Comparison of ENCODE assay signal across 8 mouse cellular contexts in genomic region chr8:64618618-64619017, GRCm38 (mm10).
DNase-seq lines count a peak whose midpoint lies in the region; ATAC-seq lines count a peak whose summit lies in the region.

No protein-coding gene starts in this region.

- H3K9ac ChIP-seq in midbrain, embryonic 15.5 days: no peak overlapping the region

- DNase-seq in ovary, adult 18-20 months (ENCODE audit: low spot score): peak; percentile 35
- no peak for DNase-seq in ovary, postnatal 10 days (ENCODE audit: low spot score)
- DNase-seq in cerebellum, postnatal 4 days (ENCODE audit: low spot score in 2 of 2): peak; percentile 27 to 45
- DNase-seq in heart, postnatal 14 days: peak; percentile 51 to 67
- peak; percentile 61 for DNase-seq in left cerebral cortex, postnatal 4 days
- DNase-seq in testis, postnatal 14 days (ENCODE audit: low spot score): peak; percentile 29

- intact Hi-C loops in heart, postnatal 14 days (cut with DNase I): loop anchor here (10.0 kb wide), 1 partner anchor 216 kb away; no protein-coding TSS in a partner anchor
- intact Hi-C loops in left cerebral cortex, postnatal 4 days (cut with DNase I): loop anchor here (1.0 to 5.0 kb wide), 2 partner anchors 73 to 324 kb away; no protein-coding TSS in a partner anchor

- peaks cover 11% of the 10 kb centered on the region; the same call in 1 of the 2 replicates for H3K36me3 ChIP-seq in midbrain, embryonic 15.5 days (replicated peaks)

- 48% methylated on average over 11 of the region's 11 CpGs for WGBS in midbrain, embryonic 15.5 days

- no peaks in the 10 kb centered on the region for H3K9me3 ChIP-seq in midbrain, embryonic 15.5 days

- H3K4me2 ChIP-seq in midbrain, embryonic 15.5 days: no peak overlapping the region

- peaks cover 20% of the 10 kb centered on the region for H3K4me1 ChIP-seq in midbrain, embryonic 15.5 days

- ATAC-seq in activated CD4-positive, CD25-positive, alpha-beta regulatory T cell, adult 4 months: peak; percentile 73
- peak; percentile 77 for ATAC-seq in midbrain, embryonic 15.5 days (replicated peaks)

- no peak overlapping the region for H3K27ac ChIP-seq in midbrain, embryonic 15.5 days

- H3K27me3 ChIP-seq in midbrain, embryonic 15.5 days (replicated peaks): no peaks in the 10 kb centered on the region

- no peak overlapping the region for H3K4me3 ChIP-seq in midbrain, embryonic 15.5 days
